Mouse (Mus musculus): ENCODE data around the gene Ets1.

- TF ChIP-seq CTCF (IDR thresholded peaks at IDR 0.05; ENCODE audit: low read depth, low read length) (no peak), POLR2A (IDR thresholded peaks at IDR 0.05; ENCODE audit: insufficient read depth, low read length) (no peak)
These were observed 62.7 kb downstream of the Ets1 start for GRCm38 (mm10) chr9:32698766-32699165.

All from ES-Bruce4 (cell line).